Mouse (Mus musculus) lung, embryonic 15.5 days (tissue): Measurements from ENCODE around the gene Rab7. TPM values are rescaled to one million over a fixed set of nuclear protein-coding genes. Genes with fewer than 3 reads are reported as not detected.
"Not testable (repeated sequence)": the region's sequence is repeated elsewhere in the genome, so short reads cannot be mapped to it uniquely, and the experiment has no call there.

ENCODE experiments used
- ATAC-seq: fragments of 200-750 bp; cut with Nextera tagmentation; 2 replicates; pipeline ENCODE4 v1.8.0; 2017; ENCODE audit warnings: moderate number of reproducible peaks, borderline replicate concordance; ENCODE audit not compliant: low FRiP score, low TSS enrichment; ENCODE audit errors: extremely low read depth
- H3K27ac ChIP-seq: fragments of 300-500 bp; sonication (generic); 2 replicates; pipeline ENCODE4 v1.5.1; 2015; ENCODE audit warnings: moderate library complexity, mild to moderate bottlenecking, inconsistent platforms
- H3K27me3 ChIP-seq: fragments of 300-500 bp; sonication (generic); 2 replicates; pipeline ENCODE4 v1.6.1; 2015; ENCODE audit warnings: inconsistent platforms
- H3K36me3 ChIP-seq: fragments of 300-500 bp; sonication (generic); 2 replicates; pipeline ENCODE4 v1.6.1; 2015; ENCODE audit warnings: inconsistent platforms
- H3K4me1 ChIP-seq: fragments of 300-500 bp; sonication (generic); 2 replicates; pipeline ENCODE4 v1.6.1; 2015; ENCODE audit warnings: inconsistent platforms
- H3K4me2 ChIP-seq: fragments of 300-500 bp; sonication (generic); 2 replicates; pipeline ENCODE4 v1.6.1; 2015; ENCODE audit warnings: inconsistent platforms, mild to moderate bottlenecking, moderate library complexity
- H3K4me3 ChIP-seq: fragments of 300-500 bp; sonication (generic); 2 replicates; pipeline ENCODE4 v1.5.1; 2015; ENCODE audit warnings: mild to moderate bottlenecking, inconsistent platforms
- H3K9ac ChIP-seq: fragments of 300-500 bp; sonication (generic); 2 replicates; pipeline ENCODE4 v1.6.1; 2015; ENCODE audit warnings: inconsistent platforms
- H3K9me3 ChIP-seq: fragments of 300-500 bp; sonication (generic); 2 replicates; pipeline ENCODE4 v1.6.1; 2016; ENCODE audit warnings: inconsistent platforms
- WGBS: fragments of 180-500 bp; shearing (Covaris S2); methylation state at CpG from one replicate; pipeline ENCODE4 v1.1.7; 2015; 5-methylcytosine and 5-hydroxymethylcytosine counted together
- polyA plus RNA-seq: library from polyadenylated mRNA; unstranded; fragments of >200 nt; fragmentation: Nextera tagmentation; extraction: Ambion mirVana; gene quantifications from 2 replicates; pipeline ENCODE4 v1.2.1, GENCODE M21; 2015

Gene Rab7
- polyA plus RNA-seq, 1 experiment from 2014 or later: 206 TPM

GRCm38 (mm10) chr6:88019154-88019553 lies 25.9 kb downstream of the Rab7 start:
- Histone ChIP-seq H3K27ac (no peak overlapping the region), H3K4me1 (no peaks in the 10 kb centered on the region), H3K36me3 (peaks cover 2% of the 10 kb centered on the region), H3K9ac (no peak overlapping the region), H3K27me3 (no peaks in the 10 kb centered on the region), H3K4me3 (no peak overlapping the region), H3K9me3 (no peaks in the 10 kb centered on the region), H3K4me2 (no peak overlapping the region)
- ATAC-seq: no peak
- WGBS: 63% methylated on average over 2 of the region's 2 CpGs

GRCm38 (mm10) chr6:88017821-88018220 lies 27.2 kb downstream of the Rab7 start:
- Histone ChIP-seq H3K4me2 (no peak overlapping the region), H3K9ac (no peak overlapping the region), H3K36me3 (0 out of 2 replicates have a peak, but pooled peaks cover 4% of the 10 kb centered on the region), H3K4me1 (no peaks in the 10 kb centered on the region), H3K27ac (no peak overlapping the region), H3K9me3 (no peaks in the 10 kb centered on the region), H3K4me3 (no peak overlapping the region), H3K27me3 (no peaks in the 10 kb centered on the region)
- 74% methylated on average over 4 of the region's 4 CpGs for WGBS
- no peak for ATAC-seq

GRCm38 (mm10) chr6:88015797-88016196 lies 29.3 kb downstream of the Rab7 start:
- H3K36me3 ChIP-seq: peaks cover 15% of the 10 kb centered on the region
- H3K9ac ChIP-seq: no peak overlapping the region
- 48% methylated on average over 2 of the region's 2 CpGs for WGBS
- H3K4me3 ChIP-seq: no peak overlapping the region
- no peak for ATAC-seq
- no peak overlapping the region for H3K4me2 ChIP-seq
- no peaks in the 10 kb centered on the region for H3K4me1 ChIP-seq
- no peaks in the 10 kb centered on the region for H3K27me3 ChIP-seq
- H3K27ac ChIP-seq: no peak overlapping the region
- H3K9me3 ChIP-seq: no peaks in the 10 kb centered on the region

DNA sequence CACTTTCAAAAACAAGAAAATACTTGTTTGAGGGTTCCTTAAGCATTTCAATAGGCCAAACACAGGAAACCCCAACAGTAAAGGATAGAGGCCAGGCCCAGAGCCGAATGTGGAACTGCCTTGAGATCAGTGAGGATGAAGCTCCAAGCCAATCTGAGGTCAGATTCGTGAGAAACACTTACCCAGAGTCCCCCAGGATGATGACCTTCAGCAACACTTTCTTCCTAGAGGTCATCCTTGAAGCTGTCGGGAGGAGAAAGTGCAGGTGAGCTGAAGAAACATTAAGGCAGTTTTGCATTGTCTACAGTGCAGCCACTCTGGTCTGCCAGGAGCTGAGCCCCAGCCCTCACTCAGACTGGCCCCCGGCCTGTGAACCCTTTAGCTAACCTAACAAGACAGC lies 31.6 kb downstream of the Rab7 start:
- Histone ChIP-seq H3K27me3 (no peaks in the 10 kb centered on the region), H3K4me2 (no peak overlapping the region), H3K36me3 (peaks cover 32% of the 10 kb centered on the region), H3K4me3 (no peak overlapping the region), H3K9me3 (no peaks in the 10 kb centered on the region), H3K4me1 (no peaks in the 10 kb centered on the region), H3K27ac (no peak overlapping the region), H3K9ac (no peak overlapping the region)
- 78% methylated on average over 4 of the region's 4 CpGs for WGBS
- ATAC-seq: no peak

- Histone ChIP-seq H3K4me3 (no peak overlapping the region), H3K27ac (no peak overlapping the region), H3K36me3 (peaks cover 38% of the 10 kb centered on the region), H3K4me2 (no peak overlapping the region), H3K4me1 (no peaks in the 10 kb centered on the region), H3K9ac (no peak overlapping the region), H3K27me3 (no peaks in the 10 kb centered on the region), H3K9me3 (no peaks in the 10 kb centered on the region)
- ATAC-seq: no peak
- whole genome bisulfite sequencing: 55% methylated on average over 2 of the region's 2 CpGs
Measured at GRCm38 (mm10) chr6:88012601-88013000, 32.5 kb downstream of the Rab7 start.

GRCm38 (mm10) chr6:88011106-88011505 lies 34.0 kb downstream of the Rab7 start:
- 31% methylated on average over 1 of the region's 1 CpGs for WGBS
- not testable (repeated sequence) for H3K4me1 ChIP-seq, ATAC-seq, H3K27ac ChIP-seq, H3K9me3 ChIP-seq, H3K27me3 ChIP-seq, H3K4me3 ChIP-seq, H3K4me2 ChIP-seq, H3K9ac ChIP-seq
- peaks cover 44% of the 10 kb centered on the region for H3K36me3 ChIP-seq

GRCm38 (mm10) chr6:88009209-88009608 lies 35.9 kb downstream of the Rab7 start:
- H3K4me2 ChIP-seq: no peak overlapping the region
- H3K4me1 ChIP-seq: no peaks in the 10 kb centered on the region
- no peak overlapping the region for H3K27ac ChIP-seq
- no peaks in the 10 kb centered on the region for H3K27me3 ChIP-seq
- no peak overlapping the region for H3K9ac ChIP-seq
- H3K9me3 ChIP-seq: no peaks in the 10 kb centered on the region
- ATAC-seq: no peak
- H3K36me3 ChIP-seq: peaks cover 50% of the 10 kb centered on the region
- WGBS: 88% methylated on average over 4 of the region's 4 CpGs
- H3K4me3 ChIP-seq: no peak overlapping the region

DNA sequence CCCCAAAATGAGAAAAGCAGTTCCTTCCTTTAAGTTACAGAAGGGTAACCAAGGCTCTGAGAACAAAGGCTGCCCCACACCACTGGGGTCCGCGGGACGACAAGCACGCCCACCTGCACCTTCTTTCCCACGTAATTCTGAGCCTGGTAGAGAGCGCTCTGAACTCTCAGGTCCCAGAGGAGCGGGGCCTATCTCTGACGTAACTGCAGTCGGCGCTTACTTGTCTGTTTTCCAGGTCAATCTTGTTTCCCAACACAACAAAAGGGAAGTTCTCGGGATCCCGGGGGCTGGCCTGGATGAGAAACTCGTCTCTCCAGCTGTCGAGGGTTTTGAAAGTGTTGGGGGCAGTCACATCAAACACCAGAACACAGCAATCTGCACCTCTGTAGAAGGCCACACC lies 40.3 kb downstream of the Rab7 start:
- H3K27me3 ChIP-seq, H3K9me3 ChIP-seq, H3K4me2 ChIP-seq, H3K4me1 ChIP-seq, H3K4me3 ChIP-seq, H3K9ac ChIP-seq, H3K27ac ChIP-seq, ATAC-seq: not testable (repeated sequence)
- 73% methylated on average over 14 of the region's 14 CpGs for WGBS
- H3K36me3 ChIP-seq: peaks cover 70% of the 10 kb centered on the region

DNA sequence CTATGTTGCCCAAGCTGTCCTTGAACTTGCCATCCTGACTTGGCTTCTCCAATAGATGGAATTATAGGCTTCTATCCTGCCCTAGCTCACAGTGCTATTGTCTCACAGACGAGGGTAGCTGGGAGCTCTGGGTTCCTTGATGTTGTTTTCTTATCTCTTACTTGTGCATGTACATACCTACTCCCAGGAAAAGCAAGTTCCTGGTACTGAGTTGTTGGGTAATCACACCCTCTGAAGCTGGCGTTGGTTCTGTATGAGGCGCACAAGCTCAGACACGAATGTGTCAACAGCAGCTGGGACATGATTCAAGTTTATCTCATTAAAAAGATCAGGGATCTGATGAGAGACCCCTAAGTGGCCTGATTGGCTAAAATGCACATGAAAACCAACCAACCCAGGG lies 41.6 kb downstream of the Rab7 start:
- WGBS: 85% methylated on average over 4 of the region's 4 CpGs
- Histone ChIP-seq H3K9me3 (no peaks in the 10 kb centered on the region), H3K36me3 (peaks cover 56% of the 10 kb centered on the region), H3K4me1 (no peaks in the 10 kb centered on the region), H3K9ac (no peak overlapping the region), H3K27me3 (no peaks in the 10 kb centered on the region), H3K27ac (no peak overlapping the region), H3K4me2 (no peak overlapping the region), H3K4me3 (no peak overlapping the region)
- ATAC-seq: no peak

- H3K4me1 ChIP-seq: peaks cover 10% of the 10 kb centered on the region
- H3K9ac ChIP-seq: no peak overlapping the region
- no peaks in the 10 kb centered on the region for H3K9me3 ChIP-seq
- no peak overlapping the region for H3K27ac ChIP-seq
- no peak overlapping the region for H3K4me2 ChIP-seq
- ATAC-seq: no peak
- H3K27me3 ChIP-seq: no peaks in the 10 kb centered on the region
- peaks cover 35% of the 10 kb centered on the region for H3K36me3 ChIP-seq
- 82% methylated on average over 4 of the region's 4 CpGs for WGBS
- no peak overlapping the region for H3K4me3 ChIP-seq
Measured at GRCm38 (mm10) chr6:87998358-87998757, 46.7 kb downstream of the Rab7 start.

GRCm38 (mm10) chr6:87997706-87998265 lies 47.3 kb downstream of the Rab7 start:
- Histone ChIP-seq H3K4me3 (no peak overlapping the region), H3K27ac (no peak overlapping the region; the same call in 1 of the 2 replicates), H3K9ac (no peak overlapping the region), H3K4me2 (no peak overlapping the region), H3K36me3 (peaks cover 29% of the 10 kb centered on the region), H3K9me3 (no peaks in the 10 kb centered on the region), H3K27me3 (no peaks in the 10 kb centered on the region), H3K4me1 (peaks cover 16% of the 10 kb centered on the region)
- peak; percentile 13; the same call in 1 of the 2 replicates for ATAC-seq
- WGBS: 45% methylated on average over 7 of the region's 7 CpGs

- Histone ChIP-seq H3K27ac (no peak overlapping the region), H3K4me1 (peaks cover 19% of the 10 kb centered on the region), H3K36me3 (peaks cover 17% of the 10 kb centered on the region), H3K4me2 (no peak overlapping the region), H3K27me3 (no peaks in the 10 kb centered on the region), H3K4me3 (no peak overlapping the region), H3K9ac (no peak overlapping the region), H3K9me3 (no peaks in the 10 kb centered on the region)
- ATAC-seq: no peak
- WGBS: 77% methylated on average over 9 of the region's 9 CpGs
Measured at GRCm38 (mm10) chr6:87996606-87997005, 48.5 kb downstream of the Rab7 start.

DNA sequence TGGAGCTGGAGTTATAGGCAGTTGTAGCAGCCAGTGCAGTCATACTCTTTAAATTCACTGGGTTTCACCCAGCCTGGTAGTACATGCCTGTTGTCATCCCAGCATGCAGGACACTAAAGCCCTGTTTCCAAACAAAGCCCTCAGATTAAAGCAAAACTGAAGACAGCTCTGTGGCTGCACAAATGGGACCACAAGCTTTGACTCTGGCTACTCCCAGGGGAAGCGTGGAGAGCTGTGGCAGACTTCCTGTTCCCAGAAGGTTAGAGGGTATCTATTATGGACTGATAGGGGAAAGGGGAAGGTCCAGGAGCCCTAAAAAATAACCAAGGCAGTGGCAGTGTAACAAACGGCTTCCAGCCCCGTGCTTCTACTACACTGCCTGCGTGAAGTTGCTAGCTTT lies 49.6 kb downstream of the Rab7 start:
- Histone ChIP-seq H3K9ac (no peak overlapping the region), H3K36me3 (peaks cover 6% of the 10 kb centered on the region), H3K27ac (peak overlapping the region; percentile 1; the same call in 1 of the 2 replicates), H3K9me3 (no peaks in the 10 kb centered on the region), H3K4me1 (peaks cover 19% of the 10 kb centered on the region), H3K27me3 (no peaks in the 10 kb centered on the region), H3K4me2 (no peak overlapping the region), H3K4me3 (no peak overlapping the region)
- no peak for ATAC-seq
- WGBS: 58% methylated on average over 4 of the region's 4 CpGs
